Mouse (Mus musculus) T-cell, adult 66 days (primary cell): ENCODE measurements around the gene Dgcr2. TPM values are rescaled to one million over a fixed set of nuclear protein-coding genes. Genes with fewer than 3 reads are reported as not detected.

ENCODE experiments used
- total RNA-seq, 2 experiments: library from RNA; stranded (reverse); gene quantifications; 3 replicates in 1 of 2; 4 replicates in 1 of 2; pipeline ENCODE4 v1.2.4; 2023

The Dgcr2 gene
- 10 to 100 TPM; 79.5 to 79.9 TPM for total RNA-seq

DNA sequence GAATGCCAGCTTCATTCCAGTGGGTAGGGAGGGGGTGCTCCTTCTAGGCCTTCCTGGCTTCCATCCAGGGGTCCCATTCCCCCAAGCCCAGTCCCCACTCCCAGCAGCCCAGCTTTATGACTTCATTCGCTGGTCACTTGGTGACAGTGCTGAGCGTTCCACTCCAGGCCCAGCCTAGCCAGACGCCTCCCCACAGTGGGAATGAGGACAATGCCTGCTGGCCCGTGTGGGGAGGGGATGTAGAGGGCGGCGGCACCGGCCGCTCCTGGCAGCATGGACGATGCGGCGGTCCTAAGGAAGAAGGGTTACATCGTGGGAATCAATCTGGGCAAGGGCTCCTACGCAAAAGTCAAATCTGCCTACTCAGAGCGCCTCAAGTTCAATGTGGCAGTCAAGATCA is at the start of gene Dgcr2, which contains the start of gene Tssk2:
Gene Dgcr2, minus strand, starts transcription at position 101 of the 400 bp plus-strand sequence.
Gene Tssk2, plus strand, starts transcription at position 176 of the 400 bp plus-strand sequence.

DNA sequence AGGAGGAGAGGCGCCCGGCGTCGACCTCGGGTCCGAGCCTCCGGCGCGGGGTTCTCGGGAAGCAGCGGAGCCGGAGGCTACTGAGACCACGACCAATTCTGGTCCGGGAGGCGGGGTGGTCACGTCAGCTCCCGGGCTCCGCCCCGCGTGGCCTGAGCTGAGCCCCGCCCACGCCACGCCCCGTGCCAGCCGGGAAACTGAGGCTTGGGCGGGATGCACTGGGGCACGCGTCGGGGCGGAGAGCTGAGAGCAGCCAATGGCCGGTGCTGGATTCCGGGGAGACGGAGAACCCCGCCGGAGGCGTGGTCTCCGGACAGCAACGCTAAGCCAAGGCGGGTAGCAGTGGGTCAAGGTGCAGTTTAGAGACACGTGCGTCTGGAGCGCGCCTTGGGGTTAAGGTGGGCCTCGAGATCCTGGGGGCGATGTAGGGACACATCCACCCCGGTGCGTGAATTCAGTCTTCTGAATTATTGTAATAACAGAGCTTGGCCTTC is 29.8 kb upstream of the Dgcr2 start, which contains the start of gene Slc25a1:
Gene Slc25a1, minus strand, starts transcription at position 133 of the 494 bp plus-strand sequence.

DNA sequence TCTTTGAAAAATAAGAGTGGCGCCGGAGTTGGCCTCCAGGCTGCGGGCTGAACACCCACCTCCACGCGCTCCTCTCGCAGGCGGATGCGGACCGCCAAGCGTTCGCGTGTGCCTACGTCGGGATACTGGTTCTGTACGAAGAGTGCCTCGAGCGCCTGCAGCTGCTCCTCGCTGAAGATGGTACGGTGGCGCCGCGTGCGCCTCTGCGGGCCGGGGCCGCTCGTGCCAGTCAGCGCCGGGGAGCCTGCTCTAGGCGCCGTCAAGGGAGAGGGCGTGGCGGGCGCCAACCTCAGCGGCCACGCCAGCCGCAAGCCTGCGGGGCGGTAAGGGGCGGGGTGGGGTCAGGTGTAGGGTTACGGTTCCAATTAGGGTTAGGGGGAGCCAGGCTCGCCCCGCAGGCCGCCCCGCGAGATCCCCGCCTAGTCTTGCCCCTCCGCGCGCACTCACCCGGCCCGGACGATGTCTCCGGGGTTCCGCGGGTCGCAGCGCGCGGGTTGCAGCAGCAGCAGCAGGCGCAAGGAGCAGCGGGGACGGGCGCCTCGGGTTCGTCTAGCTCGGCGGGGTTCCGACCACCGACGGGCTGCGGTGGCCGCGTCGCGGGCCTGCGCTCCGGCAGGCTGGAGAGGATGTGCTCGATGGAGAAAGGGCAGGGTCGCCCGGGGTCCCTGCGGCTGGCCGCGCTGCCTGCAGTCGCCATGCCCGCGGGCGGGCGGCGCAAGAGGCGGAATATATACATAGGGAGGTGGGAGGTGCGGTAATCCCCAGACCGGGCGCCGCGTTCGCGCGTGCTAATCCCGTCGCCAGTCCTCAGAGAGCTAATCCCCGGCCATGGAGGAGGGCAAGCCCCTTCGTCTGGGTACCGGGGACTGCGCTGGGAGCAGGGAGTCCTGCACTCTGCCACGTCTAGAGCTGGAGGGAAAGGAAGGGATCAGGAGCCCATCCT is 16.2 kb upstream of the Dgcr2 start, which contains the start of gene Gsc2:
Gene Gsc2, minus strand, starts transcription at position 753 of the 943 bp plus-strand sequence.

DNA sequence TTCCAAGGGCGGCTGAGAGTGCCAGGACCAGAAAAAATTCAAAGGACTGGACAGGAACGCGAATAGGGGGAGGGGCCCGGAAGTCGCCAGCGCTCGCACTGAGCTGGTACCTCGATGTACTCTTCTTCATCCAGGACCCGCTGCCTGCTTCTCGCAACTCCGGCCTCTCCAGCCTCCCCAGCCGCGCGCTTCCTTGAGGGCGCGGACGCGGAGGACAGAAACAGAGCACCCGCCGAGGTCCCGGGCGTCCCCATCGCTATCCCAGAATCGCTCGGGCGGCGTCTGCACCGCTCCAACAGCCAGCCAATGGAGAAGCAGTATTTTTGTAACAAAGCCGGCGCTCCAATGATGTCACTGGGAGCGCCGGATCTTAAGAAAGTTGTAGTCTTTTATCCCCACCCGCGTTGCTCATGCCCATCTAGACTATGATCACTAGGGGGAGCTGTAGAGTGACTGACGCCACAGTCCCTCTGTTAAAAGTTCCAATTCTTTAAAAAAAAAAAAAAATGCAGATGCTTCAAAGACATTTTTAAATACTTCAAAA is 12.8 kb upstream of the Dgcr2 start, which contains the start of gene Ess2:
Gene Ess2, minus strand, starts transcription at position 297 of the 544 bp plus-strand sequence.

DNA sequence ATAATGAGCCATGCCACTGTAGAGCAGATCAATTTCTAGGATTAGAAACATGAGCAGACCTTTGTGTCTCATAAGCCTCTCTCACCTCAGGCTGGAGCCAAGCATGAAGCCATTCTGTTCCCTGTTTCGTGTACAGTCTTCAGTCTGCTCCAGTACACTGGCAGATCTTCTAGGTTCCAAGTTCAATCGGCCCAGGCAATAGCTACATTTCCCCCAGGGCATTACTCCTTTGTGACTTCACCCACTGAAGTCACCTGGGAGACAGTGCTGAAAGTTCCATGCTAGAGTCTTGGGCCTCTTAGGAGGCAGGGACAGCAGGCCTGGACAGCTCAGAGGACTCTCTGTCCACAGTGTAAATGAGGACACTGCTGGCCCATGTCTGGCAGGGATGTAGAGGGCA is 4.4 kb downstream of the Dgcr2 start, which contains the start of gene Tssk1:
Gene Tssk1, plus strand, starts transcription at position 301 of the 400 bp plus-strand sequence.

DNA sequence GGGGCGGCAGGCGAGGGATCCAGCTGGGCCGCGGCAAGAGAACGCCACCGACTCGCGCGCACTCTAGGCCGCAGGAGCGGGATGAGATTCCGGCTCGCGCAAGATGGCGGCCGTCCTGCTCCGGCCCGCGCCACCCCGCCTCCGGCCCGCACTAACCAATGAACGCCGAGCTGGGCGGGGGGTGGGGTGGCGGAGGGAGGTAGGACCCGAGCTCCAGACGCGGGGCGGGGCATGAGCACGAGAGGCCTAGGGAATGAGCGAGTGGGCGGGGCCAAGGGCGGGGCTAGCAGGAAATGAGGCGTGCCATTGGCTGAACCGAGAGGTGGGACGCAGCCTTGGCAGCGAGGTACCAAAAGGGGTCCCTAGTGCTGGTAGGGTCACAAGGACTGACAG is 6.8 kb downstream of the Dgcr2 start, which contains the start of gene Gm20518:
Gene Gm20518, minus strand, starts transcription at position 105 of the 393 bp plus-strand sequence.

DNA sequence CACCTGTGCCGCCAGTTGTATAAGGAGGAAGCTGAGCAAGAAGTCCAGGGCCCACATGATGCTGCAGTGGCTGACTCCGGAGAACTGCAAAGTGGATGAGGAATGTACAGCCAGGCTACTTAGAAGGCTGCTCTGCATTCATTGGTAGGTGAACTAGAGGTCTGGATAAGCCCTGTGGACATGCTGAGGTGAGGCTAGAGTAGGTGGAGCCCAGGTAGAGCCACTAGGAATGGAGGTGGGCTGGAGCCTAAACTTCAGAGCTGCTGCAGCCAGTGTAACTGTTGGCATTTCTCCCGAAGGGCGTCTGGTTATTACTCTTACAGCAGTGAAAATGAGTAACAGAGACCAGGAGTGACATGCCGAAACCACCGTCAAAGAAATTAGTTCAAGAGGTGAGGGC is 60.3 kb downstream of the Dgcr2 start, which contains the start of gene Car15:
Gene Car15, minus strand, starts transcription at position 314 of the 400 bp plus-strand sequence.

DNA sequence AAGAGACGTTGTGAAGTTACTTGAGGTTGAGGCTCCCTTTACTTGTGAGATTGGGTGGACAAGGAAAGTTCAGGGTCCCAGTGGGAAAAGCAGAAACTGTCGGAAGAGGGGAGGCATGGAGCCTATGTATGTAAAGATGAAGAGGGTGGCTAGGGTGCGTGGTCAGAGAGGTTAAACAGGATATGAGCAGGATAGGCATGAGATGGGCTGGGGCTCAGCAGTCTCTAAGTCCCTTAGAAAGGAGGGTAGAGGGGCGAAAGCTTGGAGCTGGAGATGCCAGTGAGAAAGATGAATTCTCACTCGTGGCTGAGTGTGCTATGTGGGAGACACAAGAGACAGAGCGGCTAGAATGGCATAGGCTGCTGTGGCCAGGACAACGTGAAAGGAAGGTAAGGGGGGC is 65.5 kb downstream of the Dgcr2 start, which contains the start of gene B830017H08Rik:
Gene B830017H08Rik, plus strand, starts transcription at position 301 of the 400 bp plus-strand sequence.

DNA sequence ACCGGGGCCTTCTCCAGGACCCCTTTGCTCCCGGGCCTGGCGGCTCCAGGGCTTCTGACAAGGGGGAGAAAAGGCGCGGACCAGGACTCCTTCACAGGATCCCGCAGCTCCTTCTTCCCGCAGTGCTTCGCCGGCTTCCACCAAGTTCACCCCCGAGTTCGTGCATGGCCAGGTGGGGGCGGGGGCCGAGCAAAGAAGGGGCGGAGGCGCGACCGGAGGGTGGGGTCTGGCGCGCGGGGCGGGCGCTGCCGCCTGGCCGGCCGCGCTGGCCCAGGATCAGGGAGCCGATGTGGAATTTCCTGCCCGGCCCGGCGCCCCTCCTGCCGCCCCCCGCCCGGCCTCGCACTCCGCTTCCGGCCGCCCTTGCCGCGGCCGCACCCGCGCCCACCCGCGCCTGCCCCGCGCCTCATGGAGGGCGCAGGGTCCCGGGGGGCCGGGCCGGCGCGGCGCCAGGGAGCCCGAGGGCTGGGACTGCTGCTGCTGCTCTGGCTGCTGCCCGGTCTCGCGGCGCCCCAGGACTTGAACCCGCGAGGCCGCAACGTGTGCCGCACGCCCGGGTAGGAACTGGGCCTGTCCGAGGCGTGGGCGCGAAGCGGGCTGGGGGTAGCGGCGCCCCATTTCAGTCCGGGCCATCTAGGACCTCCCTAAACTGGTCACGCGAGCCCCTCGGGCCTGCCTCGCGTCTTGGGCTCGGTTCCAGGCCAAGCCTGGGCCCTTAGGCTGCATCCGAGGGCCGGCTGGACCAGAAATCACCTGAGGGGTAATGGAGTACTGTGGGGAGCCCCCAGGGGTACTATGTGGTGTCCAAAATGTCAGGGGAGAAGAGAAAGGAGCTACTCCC is 101.2 kb downstream of the Dgcr2 start, which contains the start of gene Scarf2:
Gene Scarf2, plus strand, starts transcription at position 312 of the 841 bp plus-strand sequence.

Other genes starting within 250 kb of the Dgcr2 start
- 100 to 1,000 TPM; 145 to 163 TPM for gene Med15, start 165.7 kb downstream of the Dgcr2 start, total RNA-seq
- 10 to 100 TPM; 19.5 to 22.0 TPM for gene Klhl22, start 138.9 kb downstream of the Dgcr2 start, total RNA-seq
- 1 to 10 TPM in 1 of 2 experiments, not detected in 1; 1.1 TPM for gene Scarf2, start 101.3 kb downstream of the Dgcr2 start, total RNA-seq
- not detected for gene B830017H08Rik, start 65.4 kb downstream of the Dgcr2 start, total RNA-seq
- gene Car15, start 60.2 kb downstream of the Dgcr2 start, total RNA-seq: 10 to 100 TPM; 19.0 to 21.9 TPM
- gene Gm20518, start 6.9 kb downstream of the Dgcr2 start, total RNA-seq: 1 to 10 TPM; 5.5 to 5.7 TPM
- gene Tssk1, start 4.3 kb downstream of the Dgcr2 start, total RNA-seq: not detected
- gene Tssk2, start 75 bp upstream of the Dgcr2 start, total RNA-seq: not detected
- 10 to 100 TPM; 72.0 to 81.4 TPM for gene Ess2, start 12.8 kb upstream of the Dgcr2 start, total RNA-seq
- gene Gsc2, start 16.5 kb upstream of the Dgcr2 start, total RNA-seq: not detected
- gene Slc25a1, start 29.7 kb upstream of the Dgcr2 start, total RNA-seq: 10 to 100 TPM; 20.5 to 25.4 TPM
- under 1 TPM in 1 of 2 experiments, not detected in 1; 0.79 TPM for gene Vpreb2, start 81.9 kb upstream of the Dgcr2 start, total RNA-seq
- gene Dgcr6, start 154.3 kb upstream of the Dgcr2 start, total RNA-seq: 10 to 100 TPM in 1 of 2 experiments, 1 to 10 TPM in 1; 7.5 to 10.2 TPM
- 1 to 10 TPM; 4.9 to 6.8 TPM for gene Prodh, start 191.6 kb upstream of the Dgcr2 start, total RNA-seq
- not detected for gene Rtn4r, start 229.1 kb upstream of the Dgcr2 start, total RNA-seq